Mouse (Mus musculus) heart, postnatal 0 days (tissue): ENCODE measurements around the gene Atox1.

ENCODE experiments used
- CTCF ChIP-seq: IDR thresholded peaks from 2 replicates; pipeline ENCODE4 v1.5.1; 2016; ENCODE audit warnings: antibody characterized with exemption, control low read depth, low read depth
- EP300 ChIP-seq: IDR thresholded peaks from 2 replicates; pipeline ENCODE4 v1.6.1; 2016; ENCODE audit warnings: antibody characterized with exemption, low read depth

DNA sequence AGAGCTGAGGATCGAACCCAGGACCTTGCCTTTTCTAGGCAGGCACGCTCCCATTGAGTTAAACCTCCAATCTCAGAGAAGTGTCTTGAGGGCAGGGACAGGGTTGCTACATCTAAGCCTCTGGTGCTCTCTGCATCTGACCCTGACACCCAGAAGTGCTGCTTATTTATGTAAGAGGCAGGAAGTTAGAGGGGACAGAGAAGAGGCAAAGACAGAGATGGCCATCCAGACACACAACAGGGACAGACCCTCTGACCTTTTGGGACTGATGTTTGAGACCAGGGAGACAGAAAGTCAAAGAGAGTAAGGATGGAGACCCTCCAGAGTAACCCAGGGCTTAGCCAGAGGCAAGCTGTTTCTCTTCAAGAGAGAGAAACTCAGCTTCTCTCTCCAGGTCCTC lies 31.1 kb downstream of the Atox1 start:
- no peak for TF ChIP-seq CTCF
- no peak for TF ChIP-seq EP300
